Mouse (Mus musculus) thymus, adult 2 months (tissue): ENCODE measurements around the gene Banf2.

Source experiments
- CTCF ChIP-seq: fragments of 200-500 bp; IDR thresholded peaks from 2 replicates; pipeline ENCODE4 v1.5.1; 2012; ENCODE audit warnings: mild to moderate bottlenecking, control low read depth, low read length, moderate library complexity, borderline replicate concordance; ENCODE audit not compliant: control insufficient read depth, poor library complexity, insufficient read depth; ENCODE audit errors: extremely low read depth
- POLR2A ChIP-seq: fragments of 200-500 bp; IDR thresholded peaks from 2 replicates; pipeline ENCODE4 v1.6.1; 2012; ENCODE audit warnings: mild to moderate bottlenecking, low read length, control low read depth, moderate library complexity; ENCODE audit not compliant: control insufficient read depth, poor library complexity, insufficient read depth; ENCODE audit errors: extremely low read depth

GRCm38 (mm10) chr2:144050861-144051260 lies 18.0 kb downstream of the Banf2 start:
- TF ChIP-seq POLR2A (no peak), CTCF (no peak)
